Mouse (Mus musculus): ENCODE results near the gene Clrn1.

- TF ChIP-seq POLR2A (IDR thresholded peaks at IDR 0.05; ENCODE audit: control insufficient read depth, low read depth, low read length) (no peak), CTCF (IDR thresholded peaks at IDR 0.05; ENCODE audit: control insufficient read depth, insufficient read depth, insufficient replicate concordance, low read depth, low read length) (no peak)
These were observed 75.8 kb downstream of the Clrn1 start for GRCm38 (mm10) chr3:58809111-58809915.

Data from testis, adult 2 months (tissue).